Mouse (Mus musculus) hindbrain, postnatal 0 days (tissue): ENCODE measurements at regions not wholly inside any gene's neighbourhood (a gene's known extent, or its start where the extent isn't known, plus 50 kb on each side); places are given as distances from the start of the nearest gene placed in this dataset.

Source experiments
- ATAC-seq: fragments of 200-750 bp; cut with Nextera tagmentation; 2 replicates; pipeline ENCODE4 v1.8.0; 2017; ENCODE audit warnings: mild to moderate bottlenecking, moderate TSS enrichment, moderate library complexity
- DNase-seq: peaks from one replicate; pipeline ENCODE4 v3.0.0-alpha.2; 2015; ENCODE audit warnings: low spot score
- H3K27ac ChIP-seq: fragments of 300-500 bp; sonication (generic); 2 replicates; pipeline ENCODE4 v1.5.1; 2014; ENCODE audit warnings: mild to moderate bottlenecking
- H3K27me3 ChIP-seq: fragments of 300-500 bp; sonication (generic); 2 replicates; pipeline ENCODE4 v1.6.1; 2014; ENCODE audit warnings: low read length, mixed read lengths; ENCODE audit not compliant: insufficient read depth
- H3K36me3 ChIP-seq: fragments of 300-500 bp; sonication (generic); 2 replicates; pipeline ENCODE4 v1.6.1; 2014; ENCODE audit warnings: low read length, mixed read lengths; ENCODE audit not compliant: insufficient read depth
- H3K4me1 ChIP-seq: fragments of 300-500 bp; sonication (generic); 2 replicates; pipeline ENCODE4 v1.6.1; 2014; ENCODE audit warnings: antibody characterized with exemption, low read length, mixed read lengths; ENCODE audit not compliant: insufficient read depth
- H3K4me2 ChIP-seq: fragments of 300-500 bp; sonication (generic); 2 replicates; pipeline ENCODE4 v1.6.1; 2014; ENCODE audit warnings: low read depth, mild to moderate bottlenecking, low read length, moderate library complexity, mixed read lengths
- H3K4me3 ChIP-seq: fragments of 300-500 bp; sonication (generic); 2 replicates; pipeline ENCODE4 v1.5.1; 2014; ENCODE audit warnings: low read length
- H3K9ac ChIP-seq: fragments of 300-500 bp; sonication (generic); replicated peaks from 2 replicates; pipeline ENCODE4 v1.6.1; 2014; ENCODE audit warnings: mild to moderate bottlenecking, low read length, moderate library complexity, mixed read lengths
- H3K9me3 ChIP-seq: fragments of 300-500 bp; sonication (generic); 2 replicates; pipeline ENCODE4 v1.6.1; 2016; ENCODE audit warnings: low read length, mixed read lengths
- CTCF ChIP-seq: IDR thresholded peaks from 2 replicates; pipeline ENCODE4 v1.5.1; 2016; ENCODE audit warnings: antibody characterized with exemption, control low read depth, low read depth
- WGBS: fragments of 180-500 bp; shearing (Covaris S2); extraction: QIAGEN DNeasy Blood & Tissue Kit; methylation state at CpG from one replicate; pipeline ENCODE4 v1.1.7; 2014; 5-methylcytosine and 5-hydroxymethylcytosine counted together

DNA sequence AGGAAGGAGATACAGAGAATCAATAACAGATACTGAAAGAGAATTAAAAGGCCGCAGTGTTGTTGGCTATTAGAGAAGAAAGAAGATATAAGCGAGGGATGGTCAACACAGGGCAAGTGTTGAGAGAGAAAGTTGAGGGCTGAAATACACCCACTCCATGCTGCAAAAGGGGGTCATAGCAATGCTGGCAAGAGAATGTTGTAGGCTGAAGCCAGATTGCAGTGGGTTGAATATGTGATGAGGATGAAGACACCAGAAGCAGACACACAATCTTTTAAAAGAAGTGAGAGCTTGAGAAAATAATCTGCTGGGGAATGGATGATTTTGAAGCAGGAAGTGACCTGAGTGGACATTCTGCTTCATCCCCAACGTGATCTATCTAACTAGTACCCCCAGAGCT is 90.5 kb upstream of the Grm7 start:
- H3K4me1 ChIP-seq = no peaks in the 10 kb centered on the region
- no peak for TF ChIP-seq CTCF
- 82% methylated on average over 3 of the region's 3 CpGs for WGBS
- H3K27ac ChIP-seq = no peak overlapping the region
- no peak for DNase-seq
- no peaks in the 10 kb centered on the region for H3K27me3 ChIP-seq
- no peak overlapping the region for H3K4me2 ChIP-seq
- no peaks in the 10 kb centered on the region for H3K36me3 ChIP-seq
- H3K9ac ChIP-seq = no peak overlapping the region
- no peaks in the 10 kb centered on the region for H3K9me3 ChIP-seq
- no peak overlapping the region for H3K4me3 ChIP-seq
- no peak for ATAC-seq

DNA sequence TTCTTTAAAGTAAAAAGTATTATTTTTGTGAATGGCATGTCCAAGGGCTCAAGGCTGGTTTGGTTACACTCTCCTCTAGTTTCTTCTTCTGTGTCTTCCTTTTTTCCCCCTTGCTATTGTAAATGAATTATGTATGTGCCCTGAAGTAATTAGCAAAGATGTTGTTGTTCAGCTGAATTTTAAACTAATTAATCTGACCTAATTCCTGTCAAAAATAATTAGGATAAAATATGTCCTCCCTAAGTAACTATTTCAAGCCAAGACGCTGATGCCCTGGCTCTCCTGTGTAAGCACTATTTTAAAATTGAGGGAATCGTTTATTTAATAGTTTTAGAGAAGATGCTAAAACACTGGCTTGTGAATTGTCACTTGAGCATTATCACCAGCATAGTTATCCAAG is 85.7 kb upstream of the Grm7 start:
- no peak for DNase-seq
- no peak overlapping the region for H3K4me2 ChIP-seq

DNA sequence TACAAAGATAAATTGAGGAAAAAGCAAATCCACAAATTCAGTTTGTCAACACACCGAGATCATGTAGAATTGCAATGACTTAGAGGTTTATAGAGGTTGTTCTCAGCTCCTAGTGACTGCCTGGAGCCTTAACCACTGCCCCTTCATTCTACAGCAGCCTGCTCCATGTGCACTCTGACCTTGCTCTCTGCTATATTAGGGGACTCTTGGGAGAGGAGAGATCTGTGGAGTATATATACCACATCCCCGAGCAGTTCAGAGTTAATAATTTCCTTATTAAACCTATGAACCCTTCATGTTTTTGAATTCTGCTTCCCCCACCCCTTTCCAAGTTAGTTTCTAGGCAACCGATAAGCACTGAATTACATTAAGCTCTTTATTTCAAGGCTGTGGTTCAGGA is 85.0 kb upstream of the Grm7 start:
- Histone ChIP-seq H3K36me3 (no peaks in the 10 kb centered on the region), H3K9me3 (no peaks in the 10 kb centered on the region), H3K9ac (no peak overlapping the region), H3K27me3 (no peaks in the 10 kb centered on the region), H3K4me2 (no peak overlapping the region), H3K4me3 (no peak overlapping the region), H3K27ac (no peak overlapping the region), H3K4me1 (no peaks in the 10 kb centered on the region)
- 59% methylated on average over 3 of the region's 3 CpGs for WGBS
- TF ChIP-seq CTCF = no peak
- DNase-seq = peak; percentile 8
- no peak for ATAC-seq

More for the DNA sequence above, 85.7 kb upstream of the Grm7 start:
- Histone ChIP-seq H3K4me3 (no peak overlapping the region), H3K27me3 (no peaks in the 10 kb centered on the region), H3K27ac (no peak overlapping the region), H3K9ac (no peak overlapping the region), H3K9me3 (no peaks in the 10 kb centered on the region), H3K36me3 (no peaks in the 10 kb centered on the region), H3K4me1 (no peaks in the 10 kb centered on the region)
- ATAC-seq = no peak
- 52% methylated on average over 2 of the region's 2 CpGs for WGBS
- no peak for TF ChIP-seq CTCF

DNA sequence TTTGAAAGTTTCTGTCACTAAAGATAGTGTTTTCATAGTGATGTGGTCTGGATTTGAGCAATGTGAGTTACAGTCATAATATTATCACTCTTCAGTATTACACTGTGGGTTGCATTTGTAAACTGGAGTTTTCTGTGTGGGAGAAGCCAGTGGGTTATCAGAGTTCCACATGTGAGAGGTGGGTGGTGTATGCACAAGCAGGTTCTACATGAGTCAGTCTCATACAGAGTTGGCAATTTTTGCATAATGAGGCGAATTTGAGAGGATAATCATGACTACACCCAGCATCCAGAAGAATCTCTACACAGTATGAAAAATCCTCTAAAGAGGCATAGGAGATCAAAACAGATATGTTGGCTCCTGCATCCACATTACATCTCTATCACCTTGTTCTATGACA is 68.2 kb upstream of the Grm7 start:
- no peak for DNase-seq
- Histone ChIP-seq H3K27ac (no peak overlapping the region), H3K36me3 (no peaks in the 10 kb centered on the region), H3K9ac (no peak overlapping the region), H3K4me2 (no peak overlapping the region), H3K27me3 (no peaks in the 10 kb centered on the region), H3K9me3 (no peaks in the 10 kb centered on the region), H3K4me1 (no peaks in the 10 kb centered on the region), H3K4me3 (no peak overlapping the region)
- TF ChIP-seq CTCF = no peak
- no peak for ATAC-seq
- WGBS = 63% methylated on average over 1 of the region's 1 CpGs
